Mouse (Mus musculus) heart, adult 10 weeks (tissue): ENCODE data around the gene Rims4. TPM values are rescaled to one million over a fixed set of nuclear protein-coding genes. Genes with fewer than 3 reads are reported as not detected.

Source experiments
- polyA plus RNA-seq: library from polyadenylated mRNA; stranded (reverse); fragments of 350-450 nt; fragmentation: Illumina TruSeq; extraction: RNeasy Lipid Tissue Mini Kit (QIAGEN cat#74804); gene quantifications from one replicate; pipeline ENCODE4 v1.2.3, GENCODE M21; 2014; ENCODE audit warnings: low read depth, low replicate concordance

The Rims4 gene
- polyA plus RNA-seq = 0.63 TPM

GRCm38 (mm10) chr2:163918317-163919258 lies at the start of gene Rims4:
Rims4 (minus strand) TSS chr2:163918683.

GRCm38 (mm10) chr2:163853461-163853901 lies 65.0 kb downstream of the Rims4 start, which contains the start of gene Kcnk15:
Kcnk15 (plus strand) TSS chr2:163853651.

GRCm38 (mm10) chr2:163820607-163821006 lies 97.9 kb downstream of the Rims4 start, which contains the start of gene Ccn5:
Ccn5 (plus strand) TSS chr2:163820861.

Other genes with a start within 250 kb of the Rims4 start
- gene Ada, start 168.4 kb downstream of the Rims4 start, polyA plus RNA-seq = 1.1 TPM
- 6.4 TPM for gene Ccn5, start 97.8 kb downstream of the Rims4 start, polyA plus RNA-seq
- not detected for gene Kcnk15, start 65.0 kb downstream of the Rims4 start, polyA plus RNA-seq
- gene Ywhab, start 76.3 kb upstream of the Rims4 start, polyA plus RNA-seq = 68.5 TPM
- 0.89 TPM for gene Pabpc1l, start 106.8 kb upstream of the Rims4 start, polyA plus RNA-seq
- 10.6 TPM for gene Stk4, start 151.6 kb upstream of the Rims4 start, polyA plus RNA-seq
- gene Tomm34, start 152.5 kb upstream of the Rims4 start, polyA plus RNA-seq = 25.8 TPM